15 mouse cellular contexts compared by ENCODE assay signal in genomic region chr3:27288909-27289308, GRCm38 (mm10). TPM values are rescaled to one million over a fixed set of nuclear protein-coding genes. Genes with fewer than 3 reads are reported as not detected.
DNase-seq lines count a peak whose midpoint lies in the region; ATAC-seq and TF ChIP-seq lines count a peak whose summit lies in the region.
"Had no signal": no experiment of that assay in that cellular context is flagged by ENCODE, and none has a peak within 500 bp of the region (broad histone marks: within the 10 kb centered on the region; RNA-seq: fewer than 3 reads in every experiment).

No protein-coding gene starts in this region.

- no peak for ATAC-seq in liver, postnatal 0 days
- ATAC-seq in liver, embryonic 11.5 days (replicated peaks; ENCODE audit: low FRiP score) = no peak
- ATAC-seq in heart, embryonic 13.5 days (ENCODE audit: extremely low read depth, insufficient number of reproducible peaks, low FRiP score, low TSS enrichment) = no peak
- ATAC-seq: liver, embryonic 12.5 days had no signal

- no peak overlapping the region for H3K4me3 ChIP-seq in liver, postnatal 0 days (ENCODE audit: low read depth, low read length)
- H3K4me3 ChIP-seq in liver, embryonic 11.5 days (ENCODE audit: low read depth, low read length) = no peak overlapping the region
- H3K4me3 ChIP-seq in heart, embryonic 13.5 days = no peak overlapping the region
- H3K4me3 ChIP-seq: embryonic facial prominence, embryonic 15.5 days; liver, embryonic 12.5 days; neural tube, embryonic 13.5 days had no signal

- H3K9ac ChIP-seq in liver, postnatal 0 days (replicated peaks) = no peak overlapping the region
- H3K9ac ChIP-seq in liver, embryonic 11.5 days (ENCODE audit: low read depth, low read length) = no peak overlapping the region
- no peak overlapping the region for H3K9ac ChIP-seq in heart, embryonic 13.5 days
- H3K9ac ChIP-seq: embryonic facial prominence, embryonic 15.5 days; hindbrain, embryonic 14.5 days; liver, embryonic 12.5 days; neural tube, embryonic 13.5 days had no signal

- 22% methylated on average over 8 of the region's 8 CpGs for WGBS in liver, postnatal 0 days (ENCODE audit: insufficient replicate concordance)
- WGBS in liver, embryonic 11.5 days = 50% methylated on average over 8 of the region's 8 CpGs
- 32% methylated on average over 8 of the region's 8 CpGs for WGBS in heart, embryonic 13.5 days

- H3K9me3 ChIP-seq in liver, postnatal 0 days (ENCODE audit: low read length) = no peaks in the 10 kb centered on the region
- no peaks in the 10 kb centered on the region for H3K9me3 ChIP-seq in liver, embryonic 11.5 days (ENCODE audit: control insufficient read depth, low read length)
- H3K9me3 ChIP-seq in heart, embryonic 13.5 days = no peaks in the 10 kb centered on the region
- H3K9me3 ChIP-seq: embryonic facial prominence, embryonic 15.5 days; liver, embryonic 12.5 days; neural tube, embryonic 13.5 days had no signal

- no peak for TF ChIP-seq CTCF in liver, postnatal 0 days (IDR thresholded peaks at IDR 0.05; ENCODE audit: low read depth)

- no peak for TF ChIP-seq EP300 in liver, postnatal 0 days (IDR thresholded peaks at IDR 0.05; ENCODE audit: low read depth)

- no peak for DNase-seq in liver, postnatal 0 days
- DNase-seq in liver, embryonic 11.5 days (ENCODE audit: low spot score) = no peak
- DNase-seq in heart, postnatal 4 days = peak; percentile 33
- DNase-seq in kidney, postnatal 36 days = peak; percentile 63 to 75
- DNase-seq in c-Kit-positive CD71-positive TER-119-positive erythroid progenitor cells, embryonic 14.5 days (ENCODE audit: low spot score) = no peak
- no peak for DNase-seq in testis, postnatal 14 days (ENCODE audit: low spot score)
- DNase-seq: cerebellum, postnatal 10 days; midbrain, embryonic 14.5 days; right cerebral cortex, postnatal 4 days; thymus, adult 2 months had no signal

- H3K4me1 ChIP-seq in liver, postnatal 0 days (ENCODE audit: insufficient read depth) = no peaks in the 10 kb centered on the region; the same call in 1 of the 2 replicates
- H3K4me1 ChIP-seq in liver, embryonic 11.5 days (replicated peaks; ENCODE audit: control insufficient read depth, insufficient read depth, low read length) = no peaks in the 10 kb centered on the region
- peaks cover 10% of the 10 kb centered on the region for H3K4me1 ChIP-seq in heart, embryonic 13.5 days
- H3K4me1 ChIP-seq: embryonic facial prominence, embryonic 15.5 days; neural tube, embryonic 13.5 days had no signal

- 0 out of 2 replicates have a peak overlapping the region, but pooled peaks have one; percentile 9 for H3K4me2 ChIP-seq in liver, postnatal 0 days (ENCODE audit: low read depth, low read length)
- no peak overlapping the region for H3K4me2 ChIP-seq in liver, embryonic 11.5 days
- no peak overlapping the region for H3K4me2 ChIP-seq in heart, embryonic 13.5 days
- H3K4me2 ChIP-seq: embryonic facial prominence, embryonic 15.5 days; hindbrain, embryonic 14.5 days; liver, embryonic 12.5 days; neural tube, embryonic 13.5 days had no signal

- H3K27ac ChIP-seq in liver, postnatal 0 days (ENCODE audit: low read depth) = peak overlapping the region; percentile 34; the same call in 1 of the 2 replicates
- no peak overlapping the region for H3K27ac ChIP-seq in liver, embryonic 11.5 days (ENCODE audit: low read depth, low read length)
- peak overlapping the region; percentile 20; the same call in 1 of the 2 replicates for H3K27ac ChIP-seq in heart, embryonic 13.5 days (replicated peaks)
- H3K27ac ChIP-seq: embryonic facial prominence, embryonic 15.5 days; hindbrain, embryonic 14.5 days; liver, embryonic 12.5 days; neural tube, embryonic 13.5 days had no signal

- no peaks in the 10 kb centered on the region for H3K36me3 ChIP-seq in liver, postnatal 0 days (replicated peaks; ENCODE audit: insufficient read depth, low read length)
- no peaks in the 10 kb centered on the region for H3K36me3 ChIP-seq in liver, embryonic 11.5 days (ENCODE audit: control insufficient read depth, insufficient read depth, low read length)
- H3K36me3 ChIP-seq in heart, embryonic 13.5 days = no peaks in the 10 kb centered on the region
- H3K36me3 ChIP-seq: embryonic facial prominence, embryonic 15.5 days; liver, embryonic 12.5 days; neural tube, embryonic 13.5 days had no signal

- H3K27me3 ChIP-seq in liver, postnatal 0 days (ENCODE audit: insufficient read depth, low read length) = no peaks in the 10 kb centered on the region
- no peaks in the 10 kb centered on the region for H3K27me3 ChIP-seq in liver, embryonic 11.5 days (replicated peaks; ENCODE audit: control insufficient read depth, insufficient read depth, low read length)
- H3K27me3 ChIP-seq in heart, embryonic 13.5 days (replicated peaks) = 0 out of 2 replicates have a peak, but pooled peaks cover 2% of the 10 kb centered on the region
- H3K27me3 ChIP-seq: embryonic facial prominence, embryonic 15.5 days; liver, embryonic 12.5 days; neural tube, embryonic 13.5 days had no signal

RNA-seq across cellular contexts. Expression of gene Tnfsf10, which starts 27.9 kb away (rescaled TPM):
- 0.23 and 0.37 TPM in 2 replicates for polyA plus RNA-seq in liver, postnatal 0 days (2015; fragmentation: Nextera tagmentation; extraction: Ambion mirVana)
- polyA plus RNA-seq in liver, embryonic 11.5 days (2014; fragmentation: Nextera tagmentation; extraction: Ambion mirVana) = 0.03 and 0.05 TPM in 2 replicates
- polyA plus RNA-seq in heart, embryonic 13.5 days (2015; fragmentation: Nextera tagmentation; extraction: Ambion mirVana) = 0.11 and 0.31 TPM in 2 replicates
- total RNA-seq in heart, postnatal 4 days (2021) = 1 to 10 TPM; 5.5 to 7.1 TPM
- polyA plus RNA-seq: neural tube, embryonic 13.5 days had no signal

Comparison
In these comparisons a context has a peak if more than half of its experiments do, and no peak if none do; other contexts are left out.
1. DNase-seq: peak in heart, postnatal 4 days (single experiment) and kidney, postnatal 36 days (2 of 2); none in liver, postnatal 0 days (single experiment), liver, embryonic 11.5 days (single experiment), c-Kit-positive CD71-positive TER-119-positive erythroid progenitor cells, embryonic 14.5 days (single experiment) and testis, postnatal 14 days (single experiment).